Mouse (Mus musculus): Measurements from ENCODE around the gene Psmd12. TPM values are rescaled to one million over a fixed set of nuclear protein-coding genes. Genes with fewer than 3 reads are reported as not detected.

Psmd12 gene
- polyA plus RNA-seq, 2 experiments, result 70.9 to 156 TPM

- Histone ChIP-seq H3K9ac (ENCODE audit: low read depth, low read length, severe bottlenecking) (no peak overlapping the region), H3K4me3 (replicated peaks; ENCODE audit: low read length) (no peak overlapping the region), H3K27me3 (ENCODE audit: control insufficient read depth, insufficient read depth, low read length) (no peaks in the 10 kb centered on the region), H3K9me3 (ENCODE audit: control insufficient read depth, low read length) (no peaks in the 10 kb centered on the region), H3K4me2 (replicated peaks; ENCODE audit: low read depth, low read length, severe bottlenecking) (no peak overlapping the region), H3K27ac (replicated peaks; ENCODE audit: low read depth, low read length) (no peak overlapping the region), H3K36me3 (ENCODE audit: control insufficient read depth, insufficient read depth, low read length) (0 out of 2 replicates have a peak, but pooled peaks cover under 1% of the 10 kb centered on the region), H3K4me1 (ENCODE audit: control insufficient read depth, insufficient read depth, low read length) (no peaks in the 10 kb centered on the region)
- DNase-seq (ENCODE audit: low spot score) (no peak), ATAC-seq (ENCODE audit: low FRiP score, low read depth) (no peak)
- no peak for TF ChIP-seq POLR2A (IDR thresholded peaks at IDR 0.05; ENCODE audit: borderline replicate concordance, extremely low read depth, insufficient read depth, insufficient read length)
- 94% methylated on average over 3 of the region's 3 CpGs for WGBS
Observed at GRCm38 (mm10) chr11:107462478-107462877, 16.8 kb upstream of the Psmd12 start.

- no peak overlapping the region for H3K4me3 ChIP-seq (replicated peaks; ENCODE audit: low read length)
- ATAC-seq (ENCODE audit: low FRiP score, low read depth), result no peak
- H3K4me2 ChIP-seq (replicated peaks; ENCODE audit: low read depth, low read length, severe bottlenecking), result no peak overlapping the region
- H3K9me3 ChIP-seq (ENCODE audit: control insufficient read depth, low read length), result no peaks in the 10 kb centered on the region
- H3K27me3 ChIP-seq (ENCODE audit: control insufficient read depth, insufficient read depth, low read length), result no peaks in the 10 kb centered on the region
- TF ChIP-seq POLR2A (IDR thresholded peaks at IDR 0.05; ENCODE audit: borderline replicate concordance, extremely low read depth, insufficient read depth, insufficient read length), result no peak
- DNase-seq (ENCODE audit: low spot score), result no peak
- no peak overlapping the region for H3K27ac ChIP-seq (replicated peaks; ENCODE audit: low read depth, low read length)
- WGBS, result 89% methylated on average over 12 of the region's 12 CpGs
- no peaks in the 10 kb centered on the region for H3K36me3 ChIP-seq (ENCODE audit: control insufficient read depth, insufficient read depth, low read length)
- no peak overlapping the region for H3K9ac ChIP-seq (ENCODE audit: low read depth, low read length, severe bottlenecking)
- peaks cover 4% of the 10 kb centered on the region for H3K4me1 ChIP-seq (ENCODE audit: control insufficient read depth, insufficient read depth, low read length)
Observed at GRCm38 (mm10) chr11:107463251-107463681, 16.0 kb upstream of the Psmd12 start.

GRCm38 (mm10) chr11:107464141-107464540, 15.1 kb upstream of the Psmd12 start:
- TF ChIP-seq POLR2A (IDR thresholded peaks at IDR 0.05; ENCODE audit: borderline replicate concordance, extremely low read depth, insufficient read depth, insufficient read length), result no peak
- DNase-seq (ENCODE audit: low spot score) (no peak), ATAC-seq (ENCODE audit: low FRiP score, low read depth) (no peak)
- H3K9ac ChIP-seq (ENCODE audit: low read depth, low read length, severe bottlenecking), result no peak overlapping the region
- no peaks in the 10 kb centered on the region for H3K36me3 ChIP-seq (ENCODE audit: control insufficient read depth, insufficient read depth, low read length)
- H3K4me1 ChIP-seq (ENCODE audit: control insufficient read depth, insufficient read depth, low read length), result peaks cover 5% of the 10 kb centered on the region
- H3K9me3 ChIP-seq (ENCODE audit: control insufficient read depth, low read length), result no peaks in the 10 kb centered on the region
- H3K27ac ChIP-seq (replicated peaks; ENCODE audit: low read depth, low read length), result no peak overlapping the region
- no peaks in the 10 kb centered on the region for H3K27me3 ChIP-seq (ENCODE audit: control insufficient read depth, insufficient read depth, low read length)
- H3K4me3 ChIP-seq (replicated peaks; ENCODE audit: low read length), result no peak overlapping the region
- H3K4me2 ChIP-seq (replicated peaks; ENCODE audit: low read depth, low read length, severe bottlenecking), result no peak overlapping the region
- 76% methylated on average over 6 of the region's 6 CpGs for WGBS

- no peak overlapping the region for H3K4me2 ChIP-seq (replicated peaks; ENCODE audit: low read depth, low read length, severe bottlenecking)
- TF ChIP-seq POLR2A (IDR thresholded peaks at IDR 0.05; ENCODE audit: borderline replicate concordance, extremely low read depth, insufficient read depth, insufficient read length), result no peak
- DNase-seq (ENCODE audit: low spot score), result no peak
- H3K36me3 ChIP-seq (ENCODE audit: control insufficient read depth, insufficient read depth, low read length), result no peaks in the 10 kb centered on the region
- H3K4me1 ChIP-seq (ENCODE audit: control insufficient read depth, insufficient read depth, low read length), result peaks cover 5% of the 10 kb centered on the region
- H3K27me3 ChIP-seq (ENCODE audit: control insufficient read depth, insufficient read depth, low read length), result no peaks in the 10 kb centered on the region
- no peak for ATAC-seq (ENCODE audit: low FRiP score, low read depth)
- no peak overlapping the region for H3K9ac ChIP-seq (ENCODE audit: low read depth, low read length, severe bottlenecking)
- WGBS, result 88% methylated on average over 4 of the region's 4 CpGs
- no peak overlapping the region for H3K27ac ChIP-seq (replicated peaks; ENCODE audit: low read depth, low read length)
- H3K4me3 ChIP-seq (replicated peaks; ENCODE audit: low read length), result no peak overlapping the region
- no peaks in the 10 kb centered on the region for H3K9me3 ChIP-seq (ENCODE audit: control insufficient read depth, low read length)
Observed at GRCm38 (mm10) chr11:107465041-107465440, 14.2 kb upstream of the Psmd12 start.

GRCm38 (mm10) chr11:107465969-107466368, 13.3 kb upstream of the Psmd12 start:
- ATAC-seq (ENCODE audit: low FRiP score, low read depth), result no peak
- WGBS, result 67% methylated on average over 1 of the region's 1 CpGs

More at GRCm38 (mm10) chr11:107465969-107466368, 13.3 kb upstream of the Psmd12 start:
- no peak for TF ChIP-seq POLR2A (IDR thresholded peaks at IDR 0.05; ENCODE audit: borderline replicate concordance, extremely low read depth, insufficient read depth, insufficient read length)
- Histone ChIP-seq H3K27me3 (ENCODE audit: control insufficient read depth, insufficient read depth, low read length) (no peaks in the 10 kb centered on the region), H3K4me3 (replicated peaks; ENCODE audit: low read length) (no peak overlapping the region), H3K9ac (ENCODE audit: low read depth, low read length, severe bottlenecking) (no peak overlapping the region), H3K9me3 (ENCODE audit: control insufficient read depth, low read length) (no peaks in the 10 kb centered on the region), H3K4me2 (replicated peaks; ENCODE audit: low read depth, low read length, severe bottlenecking) (no peak overlapping the region), H3K36me3 (ENCODE audit: control insufficient read depth, insufficient read depth, low read length) (no peaks in the 10 kb centered on the region), H3K27ac (replicated peaks; ENCODE audit: low read depth, low read length) (no peak overlapping the region), H3K4me1 (ENCODE audit: control insufficient read depth, insufficient read depth, low read length) (peaks cover 5% of the 10 kb centered on the region)
- DNase-seq (ENCODE audit: low spot score), result no peak

All from limb, embryonic 14.5 days (tissue).